Mouse (Mus musculus) CD4-positive helper T cell, adult 2 months (primary cell): ENCODE results near the gene Dhcr24.

Experiments used
- DNase-seq: peaks from one replicate; pipeline ENCODE4 v3.0.0-alpha.2; 2012; ENCODE audit warnings: low read depth, missing footprints, low spot score

The Dhcr24 gene

DNA sequence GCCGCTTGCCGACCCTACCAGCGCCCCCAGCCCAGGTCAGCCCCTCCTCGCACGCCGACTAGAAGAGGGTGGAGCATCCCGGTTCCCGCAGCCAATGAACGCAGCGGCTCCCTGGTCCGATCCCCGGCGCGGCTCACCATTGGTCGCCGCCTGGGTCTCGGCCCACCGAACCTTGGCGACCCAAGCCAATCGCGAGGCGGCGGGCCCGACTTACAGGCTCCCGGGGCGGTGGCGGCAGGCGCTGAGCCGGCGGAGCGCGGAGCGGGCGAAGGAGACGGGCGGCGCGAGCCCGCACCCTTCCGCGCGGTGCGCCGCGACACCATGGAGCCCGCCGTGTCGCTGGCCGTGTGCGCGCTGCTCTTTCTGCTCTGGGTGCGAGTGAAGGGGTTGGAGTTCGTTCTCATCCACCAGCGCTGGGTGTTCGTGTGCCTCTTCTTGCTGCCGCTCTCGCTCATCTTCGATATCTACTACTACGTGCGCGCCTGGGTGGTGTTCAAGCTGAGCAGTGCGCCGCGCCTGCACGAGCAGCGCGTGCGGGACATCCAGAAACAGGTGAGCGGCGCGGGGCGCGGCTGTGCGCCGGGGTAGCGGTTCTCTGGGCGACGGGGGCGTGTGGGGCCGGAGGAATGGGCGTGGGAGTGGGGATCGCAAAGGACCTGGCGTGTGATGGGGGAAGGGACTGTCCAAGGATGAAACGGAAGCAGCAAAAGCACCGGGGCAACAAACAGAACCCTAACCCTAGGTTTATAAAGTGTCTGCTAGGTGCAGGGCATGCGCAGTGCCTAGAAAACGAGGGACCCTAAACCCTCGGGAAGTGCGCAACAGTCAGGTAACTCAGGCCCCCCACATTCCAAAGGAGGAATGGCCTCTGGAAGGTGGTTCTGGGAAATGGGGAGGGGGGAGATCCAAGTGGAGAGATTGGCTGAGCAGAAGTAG is at the start of gene Dhcr24:
Gene Dhcr24 (plus strand): TSS at position 193 of the 936 bp plus-strand sequence.
- peak; percentile 91 for DNase-seq

DNA sequence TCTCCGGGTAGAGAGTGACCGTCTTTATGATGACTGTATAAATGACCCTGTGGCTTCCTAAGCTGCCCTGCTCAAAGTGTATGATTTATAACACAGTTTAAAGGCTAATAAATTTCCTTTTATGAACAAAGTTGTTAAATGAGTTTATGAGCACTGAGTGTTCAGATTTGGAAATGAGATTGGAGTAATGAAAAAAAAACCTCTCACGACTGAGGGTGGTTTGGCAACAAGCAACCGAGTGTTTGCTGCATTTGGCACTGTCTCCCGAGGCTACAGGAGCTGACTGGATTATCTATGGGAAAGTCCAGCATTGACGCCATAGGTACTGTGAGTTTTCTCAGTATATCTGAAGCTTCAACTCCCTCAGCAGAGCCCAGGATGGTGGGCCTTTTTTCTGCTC is 46.2 kb upstream of the Dhcr24 start:
- no peak for DNase-seq

DNA sequence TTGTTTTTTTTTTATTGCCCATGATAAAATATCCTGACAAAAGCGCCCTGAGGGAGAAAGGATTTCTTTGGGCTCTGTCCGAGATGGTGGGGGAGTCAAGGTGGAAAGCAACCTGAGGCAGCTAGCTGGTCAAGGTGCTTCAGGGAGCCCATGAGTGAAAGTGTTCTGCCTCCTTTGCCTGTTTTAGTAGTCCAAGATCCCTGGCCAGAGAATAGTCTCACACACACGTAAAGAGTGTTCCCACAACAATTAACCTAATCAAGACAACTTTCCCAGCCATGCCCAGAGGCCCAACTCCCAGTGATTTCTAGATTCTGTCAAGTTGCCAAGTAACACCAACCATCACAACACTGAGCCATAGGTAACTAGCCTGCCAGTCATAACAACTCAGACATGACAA is 38.3 kb upstream of the Dhcr24 start:
- no peak for DNase-seq

DNA sequence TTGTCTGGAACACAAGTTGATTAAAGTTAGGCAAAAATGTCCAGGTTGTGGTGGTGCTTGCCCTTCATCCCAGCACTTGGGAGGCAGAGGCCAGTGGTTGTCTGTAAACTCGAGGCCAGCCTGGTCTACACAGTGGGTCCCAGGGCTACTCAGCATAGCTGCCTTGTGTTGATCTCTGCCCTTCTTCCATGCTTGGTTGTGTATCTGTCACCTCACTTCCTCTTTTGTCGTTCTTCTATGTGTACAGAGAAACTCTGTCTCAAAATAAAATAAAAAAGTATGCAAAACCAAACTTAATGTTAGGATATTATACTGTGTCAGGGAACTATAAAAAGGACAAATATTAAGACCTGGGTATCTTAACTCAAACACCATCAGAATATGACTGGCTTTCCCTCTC is 36.7 kb upstream of the Dhcr24 start:
- DNase-seq, result no peak

DNA sequence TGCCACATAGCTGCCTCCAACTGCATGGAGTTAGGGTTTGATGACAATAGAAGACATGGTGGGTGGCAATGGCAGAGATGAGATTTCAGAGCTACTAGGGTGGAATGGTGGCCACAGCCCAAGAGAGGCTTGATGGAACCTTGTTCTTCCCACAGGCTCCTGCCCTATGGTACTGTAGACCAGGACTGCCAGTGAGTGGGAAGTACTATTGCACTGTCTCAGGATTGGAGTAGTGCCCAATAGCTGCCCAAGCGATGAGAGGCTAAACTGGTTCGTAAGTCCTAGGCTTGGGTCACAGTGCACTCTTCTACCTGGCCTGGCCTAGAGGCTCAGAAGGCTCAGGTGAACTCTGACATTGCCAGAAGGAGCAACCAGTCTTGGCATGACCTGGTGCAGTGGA is 35.8 kb upstream of the Dhcr24 start:
- no peak for DNase-seq

DNA sequence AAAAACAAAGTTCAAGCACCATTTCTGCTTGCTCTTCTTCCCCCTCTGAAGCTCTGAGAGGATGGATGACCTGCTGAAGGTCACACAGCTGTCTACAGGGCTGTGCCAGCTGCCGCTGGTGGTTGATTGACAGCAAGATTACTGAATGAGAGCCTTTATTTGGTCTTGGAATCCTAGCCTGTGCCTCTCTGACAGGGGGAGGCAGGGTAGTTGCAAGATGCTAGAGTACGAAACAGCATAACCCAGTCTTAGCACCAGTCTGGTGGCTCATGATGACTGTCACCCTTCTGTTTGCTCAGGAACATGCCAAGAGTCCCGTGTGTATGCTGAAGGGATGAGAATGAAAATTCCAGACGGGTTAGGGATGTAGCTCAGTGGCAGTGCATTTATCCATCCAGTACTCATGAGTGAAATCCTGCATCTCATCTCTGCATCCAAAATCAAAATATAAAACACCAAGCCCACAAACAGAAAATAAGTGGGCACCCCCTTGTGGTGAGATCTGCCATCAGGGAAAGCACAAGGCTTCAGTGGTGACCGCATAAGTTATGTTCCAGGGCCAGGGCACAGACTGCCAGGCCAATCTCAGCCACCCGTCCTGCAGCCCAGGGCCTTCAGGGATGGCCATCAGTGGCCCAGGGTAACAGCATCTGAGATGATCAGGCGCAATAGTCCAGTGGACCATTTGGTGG is 32.8 kb upstream of the Dhcr24 start:
- no peak for DNase-seq

DNA sequence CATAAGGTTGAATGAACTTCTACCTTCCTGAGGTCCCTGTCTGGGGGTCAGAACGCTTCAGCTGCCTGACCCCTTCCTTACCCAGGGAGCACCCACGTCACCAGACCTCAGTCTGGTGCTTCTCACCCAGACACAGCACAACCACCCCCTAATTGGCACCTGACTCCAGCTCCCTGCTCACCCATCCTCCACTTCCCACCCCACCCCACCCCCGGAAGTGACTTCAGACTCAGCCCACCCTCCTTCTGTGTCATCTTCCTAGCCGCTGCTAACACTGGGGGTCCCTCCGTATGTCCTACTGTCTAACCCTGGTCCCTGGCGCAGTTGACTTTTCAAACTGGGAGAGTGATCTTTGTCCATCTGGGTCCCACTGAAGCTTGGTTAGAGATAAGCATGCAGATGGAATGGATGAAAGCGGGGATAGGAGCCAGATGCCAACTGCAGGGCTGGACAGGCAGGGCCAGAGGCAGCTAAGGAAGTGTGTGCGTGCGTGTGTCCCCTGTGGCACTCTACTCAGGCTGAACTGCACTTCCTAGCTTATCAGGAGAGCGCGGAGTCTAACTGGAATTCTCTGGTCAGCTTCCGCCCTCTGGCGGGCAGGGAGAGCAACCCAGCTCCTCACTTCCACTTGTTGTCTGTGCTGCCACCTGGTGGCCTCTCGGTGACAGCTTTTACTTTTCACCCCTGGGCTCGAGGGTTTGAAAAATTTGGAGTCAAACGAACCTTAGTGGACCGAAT is 31.3 kb upstream of the Dhcr24 start:
- DNase-seq, result peak; percentile 86

DNA sequence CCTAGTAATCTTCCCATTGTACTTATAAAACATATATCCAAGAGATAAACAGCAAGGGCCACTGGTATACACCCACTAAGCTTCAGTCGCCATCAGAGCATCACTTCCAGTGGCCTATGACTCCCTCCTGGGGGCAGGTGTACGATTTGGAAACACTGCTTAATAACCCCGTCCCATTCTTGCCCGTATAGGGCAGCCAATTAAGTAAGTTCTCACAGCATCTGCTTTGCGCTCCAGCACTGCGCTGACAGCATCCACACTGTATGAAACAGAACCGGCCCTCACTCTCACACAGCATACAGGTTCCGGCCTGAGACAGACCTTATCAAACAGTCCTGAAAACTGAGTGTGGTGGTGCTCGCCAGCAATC is 30.7 kb upstream of the Dhcr24 start:
- DNase-seq, result no peak

DNA sequence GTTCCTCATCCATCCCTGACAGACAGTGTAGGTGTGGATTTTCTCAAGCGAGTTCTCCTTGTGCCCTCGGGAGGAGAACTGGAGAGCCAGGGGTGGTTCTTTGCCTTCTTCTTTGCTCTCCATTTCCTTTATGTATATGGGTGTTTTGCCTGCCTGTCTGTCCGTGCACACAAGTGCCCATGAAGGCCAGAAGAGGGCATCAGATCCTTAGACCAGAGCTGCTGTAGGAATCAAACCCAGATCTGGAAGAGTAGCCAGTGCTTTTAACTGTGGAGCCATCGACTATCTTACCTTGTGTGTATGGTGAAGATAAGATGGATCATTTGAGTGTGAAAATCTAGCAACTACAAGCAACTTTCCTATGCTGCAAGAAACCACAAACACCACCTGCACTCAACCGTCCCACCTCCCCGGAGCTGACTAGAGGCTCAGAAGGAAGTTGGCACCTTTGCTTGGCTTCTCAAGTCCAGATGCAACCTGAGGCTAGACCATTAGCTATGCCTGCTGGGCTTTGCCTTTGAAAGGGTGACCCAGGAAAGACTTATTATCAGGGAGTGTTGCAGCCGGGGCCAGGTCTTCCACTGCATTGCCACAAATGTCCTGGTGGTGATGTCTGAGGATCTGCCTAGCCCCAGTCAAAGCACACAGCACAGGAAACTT is 27.3 kb upstream of the Dhcr24 start:
- DNase-seq, result no peak

DNA sequence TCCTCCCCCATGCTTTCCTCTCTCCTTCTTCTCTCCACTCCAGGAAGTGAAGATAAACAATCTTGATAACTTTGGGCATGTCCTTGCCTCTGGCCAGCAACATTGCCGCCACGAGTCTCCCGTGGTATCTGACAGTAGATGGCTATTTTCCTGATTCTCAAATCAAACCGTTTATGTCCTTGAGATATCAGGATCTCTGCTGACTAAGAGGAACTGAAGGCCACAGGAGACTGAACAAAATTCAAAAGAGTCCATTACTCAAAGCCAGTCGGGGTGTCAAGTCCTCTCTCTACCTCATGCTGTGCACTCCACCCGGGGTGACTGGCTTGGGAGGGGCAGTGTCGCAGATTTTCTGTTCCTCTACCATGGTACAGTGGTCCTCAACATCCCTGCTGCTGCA is 26.6 kb upstream of the Dhcr24 start:
- DNase-seq, result no peak

DNA sequence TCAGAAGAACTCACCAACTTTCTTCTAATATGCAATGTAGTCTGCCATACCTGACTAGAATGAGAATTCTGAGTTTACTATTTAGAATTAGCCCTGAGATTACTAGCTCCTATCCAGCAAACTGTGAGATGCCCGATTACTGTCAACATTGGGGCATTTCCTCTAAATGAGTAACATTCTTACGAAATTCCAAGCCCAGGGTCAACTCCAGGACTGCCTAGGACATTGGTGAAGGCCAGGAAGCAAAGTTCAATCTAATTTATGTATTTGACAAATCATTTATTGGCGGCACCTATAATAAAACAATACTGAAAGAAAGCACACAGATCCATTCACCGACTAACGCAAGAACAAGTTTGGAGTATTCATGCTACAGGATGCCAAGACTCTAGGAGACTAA is 21.1 kb upstream of the Dhcr24 start:
- DNase-seq, result no peak

DNA sequence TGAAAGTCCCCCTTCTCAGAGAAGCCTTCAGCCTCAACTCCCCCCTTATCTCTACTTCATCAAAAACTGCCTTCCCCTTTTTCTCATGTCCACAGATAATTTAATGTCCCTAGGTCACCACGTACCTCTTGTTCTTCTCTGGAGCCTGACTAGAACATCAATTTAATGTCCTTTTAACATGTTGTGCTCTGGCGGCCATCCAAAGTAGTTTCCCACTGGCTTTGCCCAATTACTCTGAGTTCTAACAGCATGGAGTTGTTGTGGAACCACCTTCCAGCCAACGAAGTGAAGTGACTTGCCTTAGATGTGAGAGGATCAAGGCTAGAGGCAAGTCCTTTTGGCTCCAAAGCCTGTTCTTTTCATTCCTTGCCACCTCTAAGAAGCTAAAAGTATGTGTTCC is 19.3 kb upstream of the Dhcr24 start:
- DNase-seq, result no peak

DNA sequence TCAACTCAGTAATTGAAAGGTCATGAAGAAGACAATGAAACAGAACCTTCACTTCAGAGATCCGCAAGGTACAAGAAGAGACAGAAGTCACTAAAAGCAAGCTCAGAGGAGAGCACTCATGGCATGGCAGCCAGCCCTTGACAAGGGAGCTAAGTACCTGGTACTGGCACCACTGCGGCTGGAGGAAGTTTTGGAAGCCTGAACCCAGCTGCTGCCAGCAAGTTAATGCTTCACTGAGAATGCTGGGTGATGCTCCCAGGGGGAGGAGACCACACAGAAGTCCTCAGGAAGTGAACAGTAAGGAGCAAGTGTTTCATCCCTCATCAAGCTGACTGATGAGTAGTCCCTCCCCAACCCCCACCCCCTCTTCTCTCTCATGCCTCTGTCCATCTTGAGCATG is 18.6 kb upstream of the Dhcr24 start:
- no peak for DNase-seq

DNA sequence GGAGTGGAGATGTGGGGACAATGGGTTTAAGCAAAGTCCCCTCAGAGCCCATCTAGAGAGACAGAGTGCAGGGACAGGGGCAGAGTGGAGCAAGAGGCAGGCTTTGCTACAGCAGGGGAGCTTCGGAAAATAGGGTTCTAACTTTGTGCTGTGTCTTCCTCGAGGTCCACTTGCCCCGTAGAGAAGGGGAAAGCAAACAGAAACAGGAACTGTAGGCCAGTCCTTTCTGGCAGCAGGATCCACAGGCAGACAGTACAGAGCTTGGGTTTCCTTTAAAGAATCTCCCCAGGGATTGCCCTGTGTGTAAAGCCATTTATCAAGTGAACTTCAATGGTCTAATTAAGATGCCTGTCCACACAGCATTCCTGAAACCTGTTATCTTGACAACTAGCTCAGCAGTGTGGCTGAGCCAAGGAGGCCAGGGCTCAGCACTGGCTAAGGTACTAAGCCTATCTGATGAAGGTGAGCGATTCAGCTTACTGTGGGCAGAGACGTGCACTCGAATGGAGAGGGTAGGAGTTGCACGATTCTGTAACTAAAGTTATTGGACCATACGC is 14.9 kb upstream of the Dhcr24 start:
- DNase-seq, result no peak

DNA sequence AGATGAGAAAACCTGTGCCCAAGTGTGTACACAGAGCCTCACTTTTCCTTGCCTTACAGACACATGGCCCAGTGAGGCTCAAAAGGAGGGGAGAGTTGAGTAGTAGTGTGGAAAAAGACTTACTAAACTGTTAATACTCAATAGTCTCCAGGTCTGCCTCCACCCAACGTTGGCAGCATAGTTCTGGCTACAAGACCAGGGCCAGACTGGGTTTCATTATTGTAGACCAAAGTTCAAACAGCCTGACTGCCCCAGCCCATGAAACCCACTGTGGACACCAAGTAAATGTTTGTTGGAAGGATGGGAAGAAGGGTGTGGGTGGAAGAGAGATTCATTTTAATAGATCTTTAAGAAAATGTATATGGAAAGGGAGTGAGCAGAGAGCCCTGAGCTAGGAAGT is 13.9 kb upstream of the Dhcr24 start:
- no peak for DNase-seq

DNA sequence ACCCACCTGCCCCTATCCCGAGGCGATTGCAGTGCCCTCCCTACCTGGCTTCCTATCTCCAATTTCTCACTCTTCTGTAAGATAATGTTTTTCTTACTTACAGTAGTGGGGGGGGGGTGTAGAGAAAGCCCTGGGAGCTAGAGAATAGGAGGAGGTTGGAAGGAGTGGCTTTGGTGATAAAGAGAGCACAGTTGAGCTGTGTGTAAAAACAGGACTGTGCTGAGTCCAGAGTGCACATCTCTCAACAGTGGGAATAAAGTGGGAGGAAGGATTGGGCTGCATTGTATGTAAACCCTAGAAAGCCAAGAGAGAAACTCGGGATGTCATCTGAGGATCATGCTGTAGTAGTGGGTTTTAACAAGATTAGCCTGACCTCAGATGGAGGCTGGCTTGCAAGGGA is 12.7 kb upstream of the Dhcr24 start:
- DNase-seq, result no peak

DNA sequence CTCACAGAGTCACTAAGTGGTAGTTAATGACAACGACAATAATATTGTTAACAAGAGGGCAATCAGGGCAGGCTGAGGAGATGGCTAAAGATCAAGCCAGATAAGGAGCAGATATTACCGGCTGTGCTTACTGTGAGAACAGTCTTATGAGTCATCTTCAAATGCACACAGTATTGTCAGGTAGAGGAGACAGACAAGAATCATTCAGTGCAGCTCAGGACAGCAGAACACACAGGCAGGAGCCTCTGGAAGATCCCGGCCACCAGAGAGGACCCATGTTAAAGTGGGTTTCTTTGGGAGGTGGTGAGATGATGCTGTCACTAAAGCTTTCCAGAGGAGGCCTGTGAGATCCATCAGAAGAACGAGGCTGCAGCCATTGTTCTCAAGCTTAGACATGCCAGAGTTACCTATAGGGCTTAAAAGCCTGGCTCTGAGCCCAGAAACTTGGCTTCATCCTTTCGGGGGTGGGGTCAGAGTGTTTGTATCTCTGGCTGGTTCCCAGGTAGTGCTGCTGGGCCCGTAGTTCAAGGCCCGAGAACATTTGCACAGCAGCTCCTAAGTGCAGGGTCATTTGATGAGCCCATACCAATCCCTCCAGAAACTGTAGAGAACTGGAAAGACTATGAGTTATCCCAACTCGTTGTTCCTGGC is 10.2 kb upstream of the Dhcr24 start:
- DNase-seq, result no peak

DNA sequence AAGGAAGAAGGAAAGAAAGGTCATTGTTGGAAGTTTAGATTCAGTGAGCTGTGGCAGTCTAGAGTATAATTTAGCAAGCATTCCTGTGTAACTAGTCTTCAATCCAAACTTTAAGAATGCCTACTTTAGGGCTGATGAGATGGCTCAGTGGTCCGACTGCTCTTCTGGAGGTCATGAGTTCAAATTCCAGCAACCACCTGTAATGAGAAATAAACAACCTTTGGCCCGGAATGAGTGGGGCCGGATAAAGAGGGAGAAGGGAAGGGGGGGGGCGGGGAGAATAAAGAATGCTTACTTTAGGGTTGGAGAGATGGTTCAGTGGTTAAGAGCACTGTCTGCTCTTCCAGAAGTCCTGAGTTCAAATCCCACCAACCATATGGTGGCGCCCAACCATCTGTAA is 3.6 kb upstream of the Dhcr24 start:
- DNase-seq, result no peak

DNA sequence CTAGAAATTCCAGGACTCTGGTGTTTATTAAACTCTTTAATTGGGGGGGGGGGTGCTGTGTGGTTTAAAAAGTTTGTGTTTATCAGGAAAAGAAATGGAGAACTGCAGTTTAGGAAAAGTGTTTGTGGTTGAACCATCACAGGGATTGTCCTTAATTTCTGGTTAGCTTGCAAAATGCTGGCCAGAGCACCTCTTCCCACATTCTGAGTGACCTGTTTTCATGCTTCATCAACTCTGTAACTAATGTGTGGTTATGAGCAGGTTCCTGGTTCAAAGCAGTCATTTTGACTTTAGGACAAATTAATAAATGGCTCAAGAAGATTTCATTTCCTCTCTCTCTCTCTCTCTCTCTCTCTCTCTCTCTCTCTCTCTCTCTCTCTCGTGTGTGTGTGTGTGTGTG is 2.9 kb upstream of the Dhcr24 start:
- no peak for DNase-seq

DNA sequence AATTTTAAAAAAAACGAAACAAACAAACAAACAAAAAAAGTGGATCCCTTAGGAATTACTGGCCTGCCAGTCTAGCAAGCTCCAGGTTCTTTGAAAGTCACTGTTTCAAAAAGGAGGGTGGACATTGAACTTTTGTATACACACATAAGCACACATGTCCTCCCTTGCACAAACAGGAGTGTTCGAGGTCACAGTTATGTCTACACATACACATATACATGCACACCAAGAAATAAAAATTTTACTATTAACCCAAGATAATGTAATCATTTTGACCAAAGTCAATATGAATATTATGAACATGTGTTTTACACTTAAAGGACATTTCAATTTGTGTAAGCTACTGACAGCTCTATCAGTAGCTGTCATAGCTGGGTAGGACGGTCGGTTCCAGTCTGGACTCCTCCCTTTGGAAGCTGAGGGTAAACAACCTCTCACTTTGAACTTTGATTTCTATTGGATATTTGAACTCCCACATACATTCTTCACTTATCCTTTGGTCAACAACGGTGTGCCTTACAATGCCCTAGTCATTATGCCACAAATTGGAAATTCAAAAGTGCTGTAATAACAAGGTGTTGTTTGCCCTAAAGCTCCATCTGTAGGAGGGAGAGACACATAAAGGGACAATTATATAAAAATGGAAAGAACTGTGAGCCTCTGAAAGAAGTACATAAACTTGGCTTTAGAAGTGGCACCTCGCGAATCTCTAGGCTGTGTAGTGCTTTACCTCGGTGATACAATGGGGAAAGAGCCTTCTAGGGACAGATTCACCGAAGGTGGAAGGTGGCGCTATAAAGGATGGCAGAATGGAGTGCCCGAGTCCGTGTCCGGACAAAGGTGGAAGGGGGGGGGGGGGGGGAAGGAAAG is 1.3 kb upstream of the Dhcr24 start:
- DNase-seq, result no peak
